Mouse (Mus musculus) 3134 (cell line): ENCODE measurements around the gene Adamts15.

Experiments
- DNase-seq: peaks from one replicate; pipeline ENCODE4 v3.0.0-alpha.2; 2011; ENCODE audit warnings: low spot score; ENCODE audit not compliant: insufficient read length; ENCODE audit errors: extremely low read depth

Gene Adamts15

DNA sequence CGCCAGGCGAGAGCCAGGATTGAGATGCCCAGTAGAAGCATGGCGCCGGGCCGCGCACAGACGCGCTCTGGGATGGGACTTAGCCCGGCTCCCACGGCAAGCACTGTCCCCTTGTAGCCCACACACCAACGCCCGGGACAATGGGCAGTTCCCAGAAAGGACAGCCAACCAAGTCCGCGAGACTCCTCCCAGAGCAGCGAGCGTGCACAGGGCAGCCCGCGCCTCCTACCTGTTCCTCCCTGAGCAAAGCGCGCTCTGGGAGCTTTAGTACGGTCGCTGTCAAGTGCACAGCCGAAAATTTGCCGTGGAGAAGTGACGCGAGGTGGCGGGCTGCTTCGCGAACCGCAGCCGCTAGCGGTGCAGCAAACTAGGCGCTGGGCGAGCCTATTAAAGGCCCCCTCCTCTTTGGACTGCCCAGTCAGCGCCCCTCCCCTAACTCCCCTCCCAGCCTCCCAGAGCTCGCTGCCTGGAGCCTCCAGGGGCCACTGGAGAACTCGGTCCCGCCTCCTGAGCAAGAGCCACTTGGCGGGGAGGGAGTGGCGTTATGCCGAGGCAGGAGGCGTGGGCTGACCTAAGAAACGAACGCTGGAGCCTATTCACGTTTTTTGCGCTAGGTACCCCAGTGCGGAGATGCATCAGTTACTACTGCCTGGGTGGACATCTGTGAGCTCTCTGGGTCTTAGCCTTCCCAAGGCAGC, at the start of gene Adamts15:
TSS of gene Adamts15 (minus strand) at position 256 of the 698 bp plus-strand sequence.
- DNase-seq: no peak

DNA sequence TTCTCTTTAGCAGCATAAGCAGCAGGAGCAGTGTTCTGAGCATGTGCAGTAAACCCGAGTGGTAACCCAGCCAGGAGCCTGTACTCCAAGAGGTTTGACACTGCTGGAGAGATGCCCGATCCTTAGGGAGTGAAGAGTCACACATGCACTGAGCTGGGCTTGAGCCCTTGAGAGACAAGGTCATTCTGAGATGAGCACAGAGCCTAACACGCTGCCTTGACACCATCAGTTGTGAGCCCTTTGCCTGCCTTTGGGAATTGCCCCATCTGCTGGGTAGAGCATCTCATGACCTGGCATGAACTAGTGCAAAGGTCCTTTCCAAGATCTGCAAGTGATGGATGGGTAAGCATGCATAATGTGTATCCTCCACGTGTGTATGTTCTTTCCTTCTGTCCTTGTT, 49.7 kb upstream of the Adamts15 start:
- DNase-seq: no peak

GRCm38 (mm10) chr9:30970001-30970400, 47.7 kb upstream of the Adamts15 start:
- DNase-seq: no peak

GRCm38 (mm10) chr9:30968130-30968529, 45.9 kb upstream of the Adamts15 start:
- DNase-seq: no peak

DNA sequence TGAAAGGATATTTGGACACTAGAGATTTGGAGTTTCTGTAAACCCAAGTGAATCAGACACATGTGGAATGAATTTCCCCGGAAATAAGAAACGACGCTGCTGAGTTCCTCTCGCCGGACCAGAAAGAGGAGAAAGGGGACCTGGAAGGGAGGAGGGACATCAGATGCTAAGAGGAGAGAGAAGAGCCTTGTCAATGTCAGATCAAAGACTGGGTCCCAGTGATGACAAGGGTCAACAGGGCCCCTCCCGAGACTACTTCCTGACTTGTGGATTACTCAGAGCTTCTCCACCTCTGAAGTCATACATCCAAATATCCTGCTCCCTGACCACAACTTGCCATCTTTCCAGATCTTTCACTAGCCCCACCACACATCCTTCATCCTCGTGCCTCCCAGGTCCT, 44.6 kb upstream of the Adamts15 start:
- DNase-seq: no peak

GRCm38 (mm10) chr9:30964685-30965084, 42.4 kb upstream of the Adamts15 start:
- no peak for DNase-seq

GRCm38 (mm10) chr9:30963780-30964179, 41.5 kb upstream of the Adamts15 start:
- DNase-seq: no peak

GRCm38 (mm10) chr9:30955246-30955645, 33.0 kb upstream of the Adamts15 start:
- no peak for DNase-seq

DNA sequence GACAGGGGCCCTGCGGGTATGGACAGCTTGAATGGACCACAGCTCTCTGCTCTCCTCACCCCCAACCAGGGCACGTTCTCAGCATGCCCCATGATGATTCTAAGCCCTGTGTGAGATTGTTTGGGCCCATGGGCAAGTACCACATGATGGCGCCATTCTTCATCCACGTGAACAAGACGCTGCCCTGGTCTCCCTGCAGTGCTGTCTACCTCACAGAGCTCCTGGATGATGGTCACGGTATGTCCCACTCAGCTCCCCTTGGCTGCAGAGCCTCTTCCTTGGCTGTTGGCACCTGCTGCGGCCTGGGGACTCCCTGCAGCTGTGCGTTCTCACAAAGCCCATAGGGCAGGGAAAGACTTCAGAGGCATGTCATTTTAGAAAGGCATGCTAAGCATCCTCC, 31.0 kb upstream of the Adamts15 start:
- DNase-seq: no peak

- DNase-seq: no peak
These were observed 29.2 kb upstream of the Adamts15 start for GRCm38 (mm10) chr9:30951461-30951860.

GRCm38 (mm10) chr9:30950592-30950991, 28.3 kb upstream of the Adamts15 start:
- no peak for DNase-seq

GRCm38 (mm10) chr9:30949971-30950370, 27.7 kb upstream of the Adamts15 start:
- no peak for DNase-seq

DNA sequence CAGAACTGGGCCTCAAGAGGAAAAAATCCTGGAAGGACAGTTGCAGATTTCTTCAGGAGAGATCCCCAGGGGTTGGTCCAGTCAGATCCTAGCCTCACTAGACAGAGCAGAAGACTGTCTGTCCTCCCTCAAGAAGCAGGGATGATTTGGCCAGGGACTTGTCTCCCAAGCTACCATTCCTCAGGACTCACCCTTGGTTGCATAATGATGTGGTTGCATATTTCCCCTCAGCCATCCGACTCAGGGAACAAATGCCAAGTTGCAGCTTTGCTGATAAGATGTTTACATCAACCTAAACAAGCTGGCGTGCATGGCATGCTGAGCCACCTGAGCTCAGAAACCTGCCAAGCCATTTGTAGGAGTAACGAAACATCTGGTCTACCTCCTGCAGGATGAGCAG, 27.2 kb upstream of the Adamts15 start:
- no peak for DNase-seq

DNA sequence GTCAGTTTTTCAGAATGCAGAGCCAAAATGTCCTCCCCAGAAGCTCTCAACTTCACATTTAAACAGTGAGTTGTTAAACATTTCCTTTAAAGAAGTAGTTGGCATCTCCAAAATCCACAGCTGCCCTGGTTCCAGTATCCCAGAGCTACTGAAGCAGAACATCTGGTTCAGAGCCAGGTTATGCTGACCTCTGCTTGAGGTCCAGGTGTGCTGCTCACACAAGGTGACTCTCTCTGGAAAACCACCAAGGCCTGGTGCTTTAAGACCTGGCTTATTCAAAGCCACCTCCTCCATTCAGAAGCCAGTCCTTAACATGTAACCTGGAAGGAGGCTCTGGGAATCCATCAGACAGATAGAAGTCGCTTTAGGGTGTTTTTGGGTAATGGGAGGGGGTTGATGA, 23.0 kb upstream of the Adamts15 start:
- no peak for DNase-seq

- DNase-seq: no peak
These were observed 22.0 kb upstream of the Adamts15 start for GRCm38 (mm10) chr9:30944234-30944633.

DNA sequence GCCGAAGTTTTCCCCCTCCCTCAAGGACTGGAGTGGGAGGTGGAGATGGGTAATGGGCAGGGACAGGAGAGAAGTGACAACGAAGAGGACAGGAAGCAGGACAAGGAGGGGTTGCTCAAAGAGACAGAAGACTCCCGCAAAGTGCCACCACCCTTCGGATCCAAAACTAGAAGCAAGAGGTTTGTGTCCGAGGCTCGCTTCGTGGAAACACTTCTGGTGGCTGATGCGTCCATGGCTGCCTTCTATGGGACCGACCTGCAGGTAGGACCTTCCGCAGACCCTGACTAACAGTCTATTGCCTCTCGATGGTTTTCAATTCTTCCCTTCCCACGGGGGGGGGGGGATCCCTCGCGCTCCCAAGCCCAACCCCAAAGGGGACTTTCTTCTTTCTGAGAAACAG, 21.1 kb upstream of the Adamts15 start:
- DNase-seq: no peak

- no peak for DNase-seq
These were observed 20.5 kb upstream of the Adamts15 start, which contains the start of gene Adamts8 for GRCm38 (mm10) chr9:30942512-30943313. TSS of gene Adamts8 (plus strand) at chr9:30942562.

DNA sequence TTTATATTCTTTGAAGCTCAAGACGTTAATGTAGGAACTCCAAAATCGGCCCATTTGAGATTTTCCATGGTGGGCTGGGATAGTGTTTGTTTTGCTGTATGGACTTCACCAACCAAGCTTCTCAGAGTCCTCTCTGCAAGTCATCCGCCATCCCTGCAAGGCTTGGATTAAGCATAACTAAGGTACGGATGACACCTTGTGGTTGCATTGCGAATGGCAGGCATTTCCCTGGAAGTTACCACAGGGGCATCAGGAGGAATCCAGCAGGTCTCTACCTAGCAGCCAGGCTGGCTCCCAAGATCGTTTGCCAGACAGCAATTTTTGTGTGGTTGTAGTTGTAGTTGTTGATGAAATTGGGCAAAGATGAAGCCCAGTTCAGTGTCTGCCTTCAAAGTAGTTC, 18.1 kb upstream of the Adamts15 start:
- no peak for DNase-seq

- no peak for DNase-seq
These were observed 14.6 kb upstream of the Adamts15 start for GRCm38 (mm10) chr9:30936674-30937438.

- DNase-seq: no peak
These were observed 12.6 kb upstream of the Adamts15 start for GRCm38 (mm10) chr9:30934827-30935226.

DNA sequence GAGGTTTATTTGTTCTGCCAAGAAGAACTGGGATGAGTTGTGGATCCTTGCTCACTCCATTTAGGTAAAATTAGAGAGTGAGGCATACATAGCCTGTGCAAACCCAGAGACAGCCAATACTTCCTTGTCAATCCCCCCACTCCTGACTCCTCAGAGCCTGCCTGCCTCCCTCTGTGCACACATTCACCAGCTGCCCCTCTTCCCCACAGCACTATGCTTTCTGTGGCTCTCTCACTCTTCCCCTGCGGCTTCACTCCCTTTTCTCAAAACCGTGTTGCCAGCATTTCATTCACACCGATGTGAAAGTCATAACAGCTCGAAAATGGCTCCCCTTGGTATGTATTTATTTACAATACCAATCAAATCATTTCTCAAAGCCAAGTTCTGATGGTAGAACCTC, 10.1 kb upstream of the Adamts15 start:
- DNase-seq: no peak
